Mouse (Mus musculus) liver, adult 2 months (tissue): ENCODE measurements at regions not wholly inside any gene's neighbourhood (a gene's known extent, or its start where the extent isn't known, plus 50 kb on each side); places are given as distances from the start of the nearest gene placed in this dataset.

ENCODE experiments used
- CTCF ChIP-seq: fragments of 200-500 bp; IDR thresholded peaks from 2 replicates; pipeline ENCODE4 v1.5.1; 2011; ENCODE audit warnings: low read depth, low read length, control low read depth
- POLR2A ChIP-seq: fragments of 200-500 bp; IDR thresholded peaks from 2 replicates; pipeline ENCODE4 v1.6.1; 2011; ENCODE audit warnings: low read length, control low read depth; ENCODE audit not compliant: insufficient read depth; ENCODE audit errors: extremely low read depth

DNA sequence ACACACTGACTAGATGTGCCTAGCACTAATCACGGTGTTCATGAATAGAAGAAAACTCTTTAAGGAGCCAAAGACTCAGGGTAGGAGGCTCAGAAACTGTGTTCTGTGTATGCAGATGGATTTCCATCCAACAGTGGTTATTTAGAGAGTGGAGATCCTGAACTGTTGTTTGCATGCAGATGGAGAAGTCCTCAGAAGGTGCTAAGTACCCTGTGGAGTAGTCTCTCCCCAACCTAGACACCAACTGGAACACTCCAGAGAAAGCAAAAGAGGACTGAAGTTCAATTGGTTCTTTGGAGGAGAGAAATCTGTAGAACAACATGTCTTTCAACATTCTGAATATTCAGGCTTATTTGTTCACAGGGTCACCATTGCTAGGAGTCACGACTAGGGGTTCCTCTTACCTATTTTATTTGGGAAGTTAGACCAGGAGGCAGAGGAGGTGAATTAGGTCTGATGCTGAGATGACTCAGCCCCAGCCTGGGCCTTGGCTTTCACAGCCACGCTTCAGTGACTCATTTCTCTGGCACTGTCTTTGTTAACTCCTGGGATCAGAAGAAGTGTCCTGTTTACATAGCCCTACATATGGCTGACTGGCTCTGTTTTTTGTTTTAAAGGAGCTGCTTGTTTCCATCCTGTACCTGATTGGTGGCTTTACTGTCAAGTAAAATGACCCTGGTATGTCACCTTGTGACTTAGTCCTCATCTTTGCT, 742.0 kb downstream of the Kcna4 start:
- no peak for TF ChIP-seq POLR2A
- TF ChIP-seq CTCF, result no peak
